Mouse (Mus musculus) forebrain, postnatal 0 days (tissue): Measurements from ENCODE around the gene Bex2. TPM values are rescaled to one million over a fixed set of nuclear protein-coding genes. Genes with fewer than 3 reads are reported as not detected.
"Not testable (repeated sequence)": the region's sequence is repeated elsewhere in the genome, so short reads cannot be mapped to it uniquely, and the experiment has no call there.

ENCODE experiments used
- ATAC-seq: fragments of 200-750 bp; cut with Nextera tagmentation; 2 replicates; pipeline ENCODE4 v1.8.0; 2017; ENCODE audit warnings: mild to moderate bottlenecking, moderate library complexity
- DNase-seq: peaks from one replicate; pipeline ENCODE4 v3.0.0-alpha.2; 2015
- H3K27ac ChIP-seq: fragments of 300-500 bp; sonication (generic); 2 replicates; pipeline ENCODE4 v1.5.1; 2014; ENCODE audit warnings: low read depth, mild to moderate bottlenecking, antibody characterized with exemption, low read length, moderate library complexity, mixed read lengths
- H3K27me3 ChIP-seq: fragments of 300-500 bp; sonication (generic); 2 replicates; pipeline ENCODE4 v1.6.1; 2014; ENCODE audit warnings: mild to moderate bottlenecking, low read length, mixed read lengths; ENCODE audit not compliant: insufficient read depth
- H3K36me3 ChIP-seq: fragments of 300-500 bp; sonication (generic); 2 replicates; pipeline ENCODE4 v1.6.1; 2014; ENCODE audit warnings: mild to moderate bottlenecking, moderate library complexity; ENCODE audit not compliant: insufficient read depth
- H3K4me1 ChIP-seq: fragments of 300-500 bp; sonication (generic); 2 replicates; pipeline ENCODE4 v1.6.1; 2014; ENCODE audit warnings: antibody characterized with exemption; ENCODE audit not compliant: insufficient read depth
- H3K4me2 ChIP-seq: fragments of 300-500 bp; sonication (generic); 2 replicates; pipeline ENCODE4 v1.6.1; 2014; ENCODE audit warnings: low read depth, mild to moderate bottlenecking, moderate library complexity
- H3K4me3 ChIP-seq: fragments of 300-500 bp; sonication (generic); 2 replicates; pipeline ENCODE4 v1.5.1; 2014; ENCODE audit warnings: low read depth, low read length, mixed read lengths
- H3K9ac ChIP-seq: fragments of 300-500 bp; sonication (generic); 2 replicates; pipeline ENCODE4 v1.6.1; 2014; ENCODE audit warnings: mild to moderate bottlenecking
- H3K9me3 ChIP-seq: fragments of 300-500 bp; sonication (generic); 2 replicates; pipeline ENCODE4 v1.6.1; 2016; ENCODE audit warnings: low read length
- CTCF ChIP-seq: sonication (generic); IDR thresholded peaks from 2 replicates; pipeline ENCODE4 v1.5.1; 2016; ENCODE audit warnings: antibody characterized with exemption, control low read depth, low read depth
- WGBS: fragments of 180-500 bp; shearing (Covaris S2); extraction: QIAGEN DNeasy Blood & Tissue Kit; methylation state at CpG from one replicate; pipeline ENCODE4 v1.1.7; 2014; 5-methylcytosine and 5-hydroxymethylcytosine counted together
- polyA plus RNA-seq: library from polyadenylated mRNA; unstranded; fragments of >200 nt; fragmentation: Nextera tagmentation; extraction: Ambion mirVana; gene quantifications from 2 replicates; pipeline ENCODE4 v1.2.1, GENCODE M21; 2015
- total RNA-seq: library from RNA; depleted of rRNA; stranded (reverse); fragments of >200 nt; gene quantifications from 2 replicates; pipeline ENCODE4 v1.2.3, GENCODE M21; 2014

Gene Bex2
- total and polyA plus RNA-seq, 2 experiments from 2014 or later = 417 to 965 TPM

DNA sequence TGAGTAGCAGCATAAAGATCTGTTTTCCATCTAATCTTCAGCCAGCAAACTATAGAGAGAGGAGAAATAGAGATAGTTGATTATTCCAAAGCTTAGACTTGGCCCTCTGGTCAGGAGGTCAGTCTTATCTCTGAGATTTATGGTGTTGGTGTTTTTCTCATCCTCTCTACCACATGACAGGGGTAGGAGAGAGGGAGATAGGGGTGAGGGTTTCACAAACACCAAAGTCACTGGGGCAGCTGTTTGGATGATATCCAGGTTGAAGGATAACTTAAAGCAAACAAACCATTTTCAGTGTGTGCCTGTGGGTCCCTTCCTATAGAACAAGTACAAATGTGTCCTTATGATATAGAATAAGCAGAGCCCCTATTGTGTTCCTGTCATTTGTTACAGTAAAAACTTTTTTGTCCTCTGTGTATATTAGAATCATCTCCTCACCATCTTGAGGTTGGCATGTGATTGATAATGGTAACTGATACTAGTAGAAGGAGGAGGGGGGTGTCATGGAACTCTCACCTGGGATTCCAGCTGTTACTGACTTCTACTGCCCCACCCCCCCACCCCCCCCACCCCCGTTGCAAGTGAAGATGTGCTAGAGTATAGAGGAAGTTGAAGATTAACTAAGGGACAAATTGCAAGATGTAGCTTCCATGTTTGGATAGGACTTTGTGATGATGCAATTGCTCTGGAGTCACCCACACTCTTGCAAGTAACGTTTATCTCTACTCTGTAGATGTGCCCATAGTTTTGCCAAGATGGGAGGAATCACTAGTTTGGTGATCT, 24.7 kb upstream of the Bex2 start:
- Histone ChIP-seq H3K27me3 (no peaks in the 10 kb centered on the region), H3K4me2 (no peak overlapping the region), H3K27ac (no peak overlapping the region), H3K36me3 (no peaks in the 10 kb centered on the region), H3K4me3 (no peak overlapping the region), H3K4me1 (no peaks in the 10 kb centered on the region), H3K9me3 (no peaks in the 10 kb centered on the region), H3K9ac (no peak overlapping the region)
- ATAC-seq (no peak), DNase-seq (no peak)
- 42% methylated on average over 2 of the region's 2 CpGs for WGBS
- TF ChIP-seq CTCF = no peak

DNA sequence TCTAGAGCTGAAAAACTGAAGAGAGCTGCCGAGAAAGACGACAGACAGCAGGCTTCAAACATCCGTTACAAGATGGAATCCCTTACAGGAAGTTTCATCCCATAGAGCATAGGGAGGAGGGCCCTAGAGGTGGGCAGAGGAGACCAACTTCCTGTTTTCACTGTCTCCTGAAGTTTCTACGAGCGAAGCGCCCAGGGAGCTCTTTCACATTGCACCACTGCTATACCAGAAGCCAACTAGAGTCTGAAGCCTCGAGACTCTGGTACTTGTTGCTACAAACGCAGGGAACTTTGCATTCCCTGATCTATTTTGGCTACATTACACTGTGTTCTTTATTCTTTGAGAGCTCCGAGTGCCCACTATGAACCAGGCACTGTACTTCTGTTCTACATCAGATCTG, 17.1 kb upstream of the Bex2 start, which contains the start of gene Nxf3:
TSS of gene Nxf3 (minus strand) at position 101 of the 400 bp plus-strand sequence.
- no peaks in the 10 kb centered on the region for H3K9me3 ChIP-seq
- H3K4me2 ChIP-seq = no peak within 1 kb of the TSS
- no peaks in the 10 kb centered on the region for H3K4me1 ChIP-seq
- no peak for TF ChIP-seq CTCF
- ATAC-seq (no peak), DNase-seq (no peak)
- H3K9ac ChIP-seq = no peak within 1 kb of the TSS
- no peaks in the 10 kb centered on the region for H3K27me3 ChIP-seq
- 82% methylated on average over 9 of the region's 9 CpGs for WGBS
- H3K27ac ChIP-seq = no peak within 1 kb of the TSS
- no peak within 1 kb of the TSS for H3K4me3 ChIP-seq
- H3K36me3 ChIP-seq = no peaks in the 10 kb centered on the region

GRCm38 (mm10) chrX:136067201-136067991, 640 bp downstream of the Bex2 start:
- peak overlapping the region; percentile 83 for H3K27ac ChIP-seq
- ATAC-seq (peak; percentile 73), DNase-seq (peak; percentile 78)
- H3K27me3 ChIP-seq, H3K4me1 ChIP-seq, H3K9me3 ChIP-seq, H3K36me3 ChIP-seq: not testable (repeated sequence)
- H3K4me2 ChIP-seq = peak overlapping the region; percentile 43
- H3K9ac ChIP-seq = peak overlapping the region; percentile 58
- WGBS = 32% methylated on average over 17 of the region's 48 CpGs
- peak; percentile 57 for TF ChIP-seq CTCF
- peak overlapping the region; percentile 41 for H3K4me3 ChIP-seq

- Histone ChIP-seq H3K27ac (no peak overlapping the region), H3K36me3 (no peaks in the 10 kb centered on the region), H3K4me1 (no peaks in the 10 kb centered on the region), H3K9me3 (no peaks in the 10 kb centered on the region), H3K9ac (no peak overlapping the region), H3K4me2 (no peak overlapping the region), H3K4me3 (no peak overlapping the region), H3K27me3 (no peaks in the 10 kb centered on the region)
- no peak for TF ChIP-seq CTCF
- WGBS = 82% methylated on average over 1 of the region's 1 CpGs
- DNase-seq = no peak
- ATAC-seq = no peak
These were observed 7.3 kb downstream of the Bex2 start for GRCm38 (mm10) chrX:136060698-136061097.

- Histone ChIP-seq H3K36me3 (no peaks in the 10 kb centered on the region), H3K9ac (no peak overlapping the region), H3K27ac (no peak overlapping the region), H3K27me3 (no peaks in the 10 kb centered on the region), H3K4me3 (no peak overlapping the region), H3K4me2 (no peak overlapping the region), H3K4me1 (no peaks in the 10 kb centered on the region), H3K9me3 (no peaks in the 10 kb centered on the region)
- no peak for ATAC-seq
- no peak for TF ChIP-seq CTCF
- WGBS = 80% methylated on average over 2 of the region's 2 CpGs
- no peak for DNase-seq
These were observed 16.8 kb downstream of the Bex2 start for GRCm38 (mm10) chrX:136051219-136051618.

DNA sequence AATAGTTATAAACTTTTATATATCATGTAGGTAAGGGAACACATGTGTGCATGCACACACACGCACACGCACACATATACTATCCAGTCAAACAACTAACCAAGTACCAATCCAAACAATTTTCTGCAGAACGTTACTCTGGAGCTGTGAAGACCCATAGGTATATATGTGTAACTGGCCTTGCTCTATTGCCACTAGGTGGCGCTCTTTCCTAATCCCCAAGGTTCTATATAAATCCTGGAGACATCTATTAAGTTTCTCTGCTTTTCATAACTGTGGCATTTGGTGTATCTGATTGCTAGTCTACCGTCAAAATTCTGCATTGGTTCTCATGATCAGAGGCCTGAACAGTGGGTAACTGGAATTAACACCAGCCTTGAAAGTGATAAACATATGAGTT, 20.5 kb downstream of the Bex2 start:
- WGBS = 20% methylated on average over 5 of the region's 5 CpGs
- peak; percentile 77 for TF ChIP-seq CTCF

GRCm38 (mm10) chrX:136043726-136044125, 24.3 kb downstream of the Bex2 start:
- TF ChIP-seq CTCF = no peak
- Histone ChIP-seq H3K4me3 (no peak overlapping the region), H3K9me3 (no peaks in the 10 kb centered on the region), H3K27ac (no peak overlapping the region), H3K36me3 (no peaks in the 10 kb centered on the region), H3K9ac (no peak overlapping the region), H3K4me2 (no peak overlapping the region), H3K4me1 (no peaks in the 10 kb centered on the region), H3K27me3 (no peaks in the 10 kb centered on the region)
- DNase-seq (no peak), ATAC-seq (no peak)
- 80% methylated on average over 1 of the region's 1 CpGs for WGBS

More for the DNA sequence above, 20.5 kb downstream of the Bex2 start:
- H3K9me3 ChIP-seq = no peaks in the 10 kb centered on the region
- no peaks in the 10 kb centered on the region for H3K4me1 ChIP-seq
- no peak overlapping the region for H3K4me3 ChIP-seq
- H3K9ac ChIP-seq = no peak overlapping the region
- H3K36me3 ChIP-seq = no peaks in the 10 kb centered on the region
- DNase-seq = peak; percentile 87
- H3K27me3 ChIP-seq = no peaks in the 10 kb centered on the region
- peak; percentile 83 for ATAC-seq
- H3K27ac ChIP-seq = no peak overlapping the region
- H3K4me2 ChIP-seq = no peak overlapping the region

GRCm38 (mm10) chrX:136032799-136033763, 35.0 kb downstream of the Bex2 start, which contains the start of gene Arxes1:
Arxes1 (plus strand) TSS chrX:136033367.
- H3K36me3 ChIP-seq, H3K9ac ChIP-seq, H3K27ac ChIP-seq, H3K27me3 ChIP-seq, H3K9me3 ChIP-seq, H3K4me1 ChIP-seq, DNase-seq: not testable (repeated sequence)
- Histone ChIP-seq H3K4me2 (peak within 1 kb of the TSS; percentile 43), H3K4me3 (peak within 1 kb of the TSS; percentile 30)
- ATAC-seq = peak; percentile 94
- 20% methylated on average over 13 of the region's 49 CpGs for WGBS
